Mouse (Mus musculus) heart, adult 2 months (tissue): ENCODE measurements around the gene Slc38a7. TPM values are rescaled to one million over a fixed set of nuclear protein-coding genes. Genes with fewer than 3 reads are reported as not detected.

ENCODE experiments used
- DNase-seq, 2 experiments: peaks; one replicate each; pipeline ENCODE4 v3.0.0; 2021
- H3K27ac ChIP-seq: fragments of 200-600 bp; 2 replicates; pipeline ENCODE4 v1.8.1; 2022
- H3K27me3 ChIP-seq: fragments of 200-500 bp; 2 replicates; pipeline ENCODE4 v1.6.1; 2012; ENCODE audit warnings: mild to moderate bottlenecking, low read length, inconsistent platforms, mixed read lengths; ENCODE audit not compliant: control insufficient read depth, insufficient read depth
- H3K36me3 ChIP-seq: fragments of 200-500 bp; 2 replicates; pipeline ENCODE4 v1.6.1; 2012; ENCODE audit warnings: low read length, inconsistent platforms; ENCODE audit not compliant: control insufficient read depth, insufficient read depth
- H3K4me1 ChIP-seq: fragments of 200-500 bp; 2 replicates; pipeline ENCODE4 v1.6.1; 2011; ENCODE audit warnings: low read length; ENCODE audit not compliant: control insufficient read depth, insufficient read depth
- H3K4me3 ChIP-seq: fragments of 200-600 bp; 2 replicates; pipeline ENCODE4 v1.8.1; 2022
- H3K79me2 ChIP-seq: fragments of 200-500 bp; replicated peaks from 2 replicates; pipeline ENCODE4 v1.6.1; 2012; ENCODE audit warnings: mild to moderate bottlenecking, inconsistent platforms, low read length, moderate library complexity, mixed read lengths; ENCODE audit not compliant: control insufficient read depth, insufficient read depth
- H3K9ac ChIP-seq: fragments of 200-500 bp; 2 replicates; pipeline ENCODE4 v1.6.1; 2012; ENCODE audit warnings: low read depth, mild to moderate bottlenecking, control low read depth, inconsistent platforms, low read length, mixed read lengths
- CTCF ChIP-seq: fragments of 200-600 bp; IDR thresholded peaks from 2 replicates; pipeline ENCODE4 v1.8.1; 2022; ENCODE audit warnings: antibody characterized with exemption, mild to moderate bottlenecking, moderate library complexity
- EP300 ChIP-seq: fragments of 200-500 bp; IDR thresholded peaks from 2 replicates; pipeline ENCODE4 v1.6.1; 2011; ENCODE audit warnings: low read depth, low read length, control low read depth; ENCODE audit not compliant: insufficient read depth
- POLR2A ChIP-seq: fragments of 200-500 bp; IDR thresholded peaks from 2 replicates; pipeline ENCODE4 v1.6.1; 2011; ENCODE audit warnings: mild to moderate bottlenecking, low read depth, low read length, control low read depth; ENCODE audit not compliant: insufficient read depth
- WGBS: fragments of 180-500 bp; shearing (Covaris S2); methylation state at CpG from one replicate; pipeline ENCODE4 v1.1.7; 2018; 5-methylcytosine and 5-hydroxymethylcytosine counted together
- intact Hi-C: fragments of 180-260 bp; cut with DNase I; formaldehyde crosslinking; loops from one replicate; pipeline ENCODE4 v1.15.1; 2025
- long read RNA-seq: library from polyadenylated mRNA; stranded (forward); transcript quantifications from one replicate; pipeline ENCODE4 v2.0.0, GENCODE M21; 2021
- polyA plus RNA-seq: library from polyadenylated mRNA; depleted of rRNA; stranded (reverse); fragments of >200 nt; gene quantifications from 2 replicates; pipeline ENCODE4 v1.2.3, GENCODE M21; 2012; rRNA removed
- total RNA-seq, 2 experiments: library from RNA; stranded (reverse); gene quantifications; 2 replicates each; pipeline ENCODE4 v1.2.3; 2021

The Slc38a7 gene
- total RNA-seq (10 to 100 TPM; 10.6 to 10.8 TPM), polyA plus RNA-seq (17.0 and 19.3 TPM in 2 replicates)
- long read RNA-seq, transcript Slc38a7-204 (12 exons, 3,315 nt) = major isoform, 7 of 13 reads
- long read RNA-seq, partial matches to known transcripts = 2 of 13 reads
- long read RNA-seq, other reads (novel, unspliced or antisense) = 4 of 13 reads

DNA sequence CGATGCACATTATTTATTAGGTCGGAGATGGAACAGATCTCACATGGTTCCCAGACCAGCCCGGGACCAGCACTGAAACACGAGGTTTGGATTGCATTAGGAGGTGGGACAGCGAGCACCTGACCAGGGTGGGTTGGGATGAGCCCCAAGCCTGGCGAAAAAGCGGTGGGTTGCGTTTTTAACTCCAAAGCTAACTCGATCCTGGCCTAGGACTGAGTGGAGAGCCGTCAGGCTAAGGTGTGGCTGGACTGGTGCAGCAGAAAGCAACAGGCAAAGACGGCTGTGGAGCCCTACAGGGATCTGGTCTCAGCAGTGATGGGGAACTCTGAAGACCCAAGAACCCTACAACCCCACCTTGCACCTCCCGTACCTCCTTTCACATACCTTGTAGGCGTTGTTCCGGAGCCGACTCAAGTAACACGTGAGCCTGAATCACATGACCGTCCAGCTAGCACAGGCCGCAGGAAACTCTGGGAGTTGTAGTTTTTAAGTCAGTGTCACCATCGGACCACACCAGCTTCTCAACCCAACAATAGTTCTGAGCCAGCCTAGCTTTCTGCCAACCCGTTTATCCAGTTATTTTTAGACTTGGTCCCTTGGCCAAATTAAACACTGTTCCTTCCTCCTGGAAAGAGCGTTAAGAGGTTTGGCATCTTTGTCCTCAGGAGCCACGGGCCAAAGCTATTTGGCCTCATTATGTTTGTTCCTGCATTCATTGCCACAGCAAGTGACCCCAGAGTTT lies at the start of gene Slc38a7:
Gene Slc38a7 (minus strand): TSS at position 438 of the 742 bp plus-strand sequence.
- no peaks in the 10 kb centered on the region for H3K27me3 ChIP-seq
- WGBS = 6% methylated on average over 22 of the region's 22 CpGs
- H3K79me2 ChIP-seq = no peaks in the 10 kb centered on the region; the same call in 1 of the 2 replicates
- TF ChIP-seq EP300 = peak; percentile 68; the same call in 1 of the 2 replicates
- TF ChIP-seq CTCF = no peak
- TF ChIP-seq POLR2A = peak; percentile 70
- intact Hi-C loops = loop anchor here (2.0 to 5.0 kb wide), 3 partner anchors 36 to 64 kb away; partner anchors contain the start of gene Got2
- peak within 1 kb of the TSS; percentile 73 for H3K27ac ChIP-seq
- H3K9ac ChIP-seq = peak within 1 kb of the TSS; percentile 67
- peak within 1 kb of the TSS; percentile 57 for H3K4me3 ChIP-seq
- H3K4me1 ChIP-seq = peaks cover 5% of the 10 kb centered on the region; the same call in 1 of the 2 replicates
- DNase-seq = peak; percentile 70 to 86
- H3K36me3 ChIP-seq = no peaks in the 10 kb centered on the region

DNA sequence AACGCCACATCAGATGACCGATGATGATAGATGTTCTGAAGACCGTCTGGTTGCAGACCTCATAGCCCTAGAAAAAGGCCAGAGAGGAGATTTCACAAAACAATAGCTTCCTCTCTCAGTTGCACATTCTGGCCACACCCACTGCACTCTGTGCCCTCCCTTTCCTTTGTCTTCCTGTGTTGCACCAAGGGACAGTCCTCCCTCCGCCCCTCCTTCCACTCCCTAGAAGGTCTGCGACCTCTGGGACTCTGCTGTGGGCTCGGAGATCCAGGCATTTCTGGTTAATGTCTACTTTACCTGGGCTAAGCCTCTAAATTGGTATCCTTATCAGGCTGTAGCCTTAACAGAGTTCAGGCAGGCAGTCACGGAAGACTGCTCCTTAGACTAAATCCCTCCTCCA lies 48.5 kb upstream of the Slc38a7 start:
- Histone ChIP-seq H3K4me1 (no peaks in the 10 kb centered on the region), H3K79me2 (no peaks in the 10 kb centered on the region), H3K36me3 (no peaks in the 10 kb centered on the region), H3K9ac (no peak overlapping the region), H3K4me3 (no peak overlapping the region), H3K27ac (no peak overlapping the region), H3K27me3 (no peaks in the 10 kb centered on the region)
- no peak for TF ChIP-seq CTCF
- no peak for TF ChIP-seq POLR2A
- TF ChIP-seq EP300 = no peak
- WGBS = 43% methylated on average over 7 of the region's 7 CpGs
- intact Hi-C loops = no loop called here
- DNase-seq = peak in 1 of 2 experiments; percentile 18

- Histone ChIP-seq H3K4me3 (no peak overlapping the region), H3K4me1 (no peaks in the 10 kb centered on the region), H3K79me2 (no peaks in the 10 kb centered on the region), H3K36me3 (no peaks in the 10 kb centered on the region), H3K27ac (no peak overlapping the region), H3K27me3 (no peaks in the 10 kb centered on the region), H3K9ac (no peak overlapping the region)
- no peak for DNase-seq
- 67% methylated on average over 5 of the region's 5 CpGs for WGBS
- TF ChIP-seq CTCF (no peak), EP300 (no peak), POLR2A (no peak)
- intact Hi-C loops = no loop called here
These were observed 40.4 kb upstream of the Slc38a7 start for GRCm38 (mm10) chr8:95893701-95894100.

- H3K27me3 ChIP-seq = no peaks in the 10 kb centered on the region
- peak; percentile 91 to 95 for DNase-seq
- TF ChIP-seq POLR2A = peak; percentile 69; the same call in 1 of the 2 replicates
- TF ChIP-seq EP300 = no peak
- TF ChIP-seq CTCF = peak; percentile 88
- H3K4me1 ChIP-seq = no peaks in the 10 kb centered on the region; the same call in 1 of the 2 replicates
- peak within 1 kb of the TSS; percentile 87 for H3K4me3 ChIP-seq
- peak within 1 kb of the TSS; percentile 81 for H3K9ac ChIP-seq
- WGBS = 8% methylated on average over 31 of the region's 31 CpGs
- intact Hi-C loops = loop anchor here (2.0 kb wide), 1 partner anchor 36 kb away; the partner anchor contains the start of gene Slc38a7
- H3K36me3 ChIP-seq = peaks cover 3% of the 10 kb centered on the region; the same call in 1 of the 2 replicates
- peak within 1 kb of the TSS; percentile 94 for H3K27ac ChIP-seq
- no peaks in the 10 kb centered on the region for H3K79me2 ChIP-seq
These were observed 35.2 kb upstream of the Slc38a7 start, which contains the start of gene Got2 for GRCm38 (mm10) chr8:95888285-95889136. Gene Got2, minus strand, starts transcription at chr8:95888547.

DNA sequence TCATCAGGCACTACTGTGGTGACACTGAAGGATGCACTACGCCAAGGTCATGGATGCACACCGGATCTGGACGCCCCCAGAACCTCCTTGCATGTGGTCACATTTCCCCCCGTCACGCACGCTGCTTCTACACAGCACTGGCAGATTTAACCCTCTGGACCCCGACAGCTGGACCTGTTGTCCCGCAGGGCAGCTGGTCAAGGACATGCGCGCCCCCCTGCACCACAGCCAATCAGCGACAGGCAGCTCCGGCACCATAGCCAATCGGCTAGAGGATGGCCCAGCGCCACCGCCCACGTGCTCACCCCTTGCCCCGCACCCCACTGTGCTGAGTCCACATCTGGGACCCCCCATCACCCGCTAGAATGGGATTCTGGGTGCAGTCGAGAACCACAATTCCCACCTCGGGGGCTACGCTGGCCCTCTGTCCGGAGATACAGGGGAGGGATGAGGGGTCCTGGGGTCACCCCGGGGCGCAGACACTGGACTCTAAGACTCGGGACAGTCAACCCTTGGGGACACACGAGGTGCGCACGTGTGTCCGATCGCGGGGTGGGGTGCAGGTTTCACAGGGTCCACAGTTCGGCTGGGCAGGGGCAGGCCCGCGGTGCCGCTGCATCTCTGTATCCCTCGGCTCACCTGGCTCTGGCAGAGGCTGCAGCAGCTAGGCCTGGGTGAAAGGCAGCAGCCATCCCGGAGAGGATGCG lies 34.4 kb upstream of the Slc38a7 start:
- peak; percentile 87 to 89 for DNase-seq
- intact Hi-C loops = loop anchor here (2.0 kb wide), 1 partner anchor 35 kb away; the partner anchor contains the start of gene Slc38a7
- Histone ChIP-seq H3K27ac (peak overlapping the region; percentile 94), H3K36me3 (peaks cover 3% of the 10 kb centered on the region; the same call in 1 of the 2 replicates), H3K9ac (peak overlapping the region; percentile 81), H3K27me3 (no peaks in the 10 kb centered on the region), H3K79me2 (no peaks in the 10 kb centered on the region), H3K4me3 (peak overlapping the region; percentile 87), H3K4me1 (no peaks in the 10 kb centered on the region; the same call in 1 of the 2 replicates)
- WGBS = under 1% methylated on average over 38 of the region's 38 CpGs
- TF ChIP-seq EP300 (no peak), POLR2A (peak; percentile 60; the same call in 1 of the 2 replicates), CTCF (no peak)
